Mouse (Mus musculus) gastrocnemius, adult 18-20 months (tissue): ENCODE measurements around the gene Dcdc2c. TPM values are rescaled to one million over a fixed set of nuclear protein-coding genes. Genes with fewer than 3 reads are reported as not detected.

Experiments used
- DNase-seq: peaks from one replicate; pipeline ENCODE4 v3.0.0; 2021; ENCODE audit warnings: low spot score
- total RNA-seq, 2 experiments: library from RNA; stranded (reverse); gene quantifications; 2 replicates each; pipeline ENCODE4 v1.2.3; 2021

The Dcdc2c gene
- total RNA-seq, 2 experiments from 2014 or later: not detected

DNA sequence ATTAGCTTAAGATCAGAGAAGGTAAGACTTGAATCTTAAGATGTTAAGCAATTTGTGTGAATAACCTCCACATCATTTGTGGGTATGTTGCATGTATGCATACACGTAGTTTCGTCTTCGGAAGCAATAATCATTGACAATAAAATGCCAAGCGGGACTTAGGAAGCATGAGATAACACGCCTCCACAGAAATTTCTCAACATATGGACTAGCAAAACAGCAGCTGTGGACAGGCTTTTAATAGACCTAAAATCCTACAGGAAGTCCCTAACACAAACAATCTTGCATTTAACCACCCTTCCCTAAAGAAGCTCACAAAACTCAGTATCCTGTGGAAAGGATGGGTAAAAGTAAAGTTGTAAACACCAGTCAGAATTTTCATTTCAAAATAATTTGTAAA, 93.4 kb downstream of the Dcdc2c start:
- no peak for DNase-seq

- no peak for DNase-seq
Observed at GRCm38 (mm10) chr12:28436536-28436935, 115.7 kb downstream of the Dcdc2c start.

- no peak for DNase-seq
Observed at GRCm38 (mm10) chr12:28432729-28433067, 119.5 kb downstream of the Dcdc2c start.

- peak; percentile 11 for DNase-seq
Observed at GRCm38 (mm10) chr12:28431832-28432728, 120.1 kb downstream of the Dcdc2c start.

GRCm38 (mm10) chr12:28429856-28430255, 122.3 kb downstream of the Dcdc2c start:
- no peak for DNase-seq

DNA sequence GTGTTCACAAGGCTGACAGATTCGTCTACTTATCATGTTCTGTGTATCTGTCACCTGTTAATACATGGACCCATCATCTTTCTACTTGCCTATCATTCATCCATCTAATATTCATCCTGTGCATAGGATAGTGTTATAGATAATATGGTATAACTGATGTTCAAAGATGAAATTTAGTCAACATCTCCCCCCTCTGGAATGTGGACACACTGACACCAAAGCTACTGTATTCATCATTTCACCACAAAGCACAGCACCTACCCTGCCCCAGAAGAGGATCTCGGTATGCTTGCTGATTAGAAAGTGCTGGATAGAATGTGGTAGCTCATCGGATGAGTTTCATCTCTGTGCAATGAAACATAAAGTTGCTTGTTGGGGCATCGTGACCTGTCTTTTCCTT, 135.2 kb downstream of the Dcdc2c start:
- no peak for DNase-seq

DNA sequence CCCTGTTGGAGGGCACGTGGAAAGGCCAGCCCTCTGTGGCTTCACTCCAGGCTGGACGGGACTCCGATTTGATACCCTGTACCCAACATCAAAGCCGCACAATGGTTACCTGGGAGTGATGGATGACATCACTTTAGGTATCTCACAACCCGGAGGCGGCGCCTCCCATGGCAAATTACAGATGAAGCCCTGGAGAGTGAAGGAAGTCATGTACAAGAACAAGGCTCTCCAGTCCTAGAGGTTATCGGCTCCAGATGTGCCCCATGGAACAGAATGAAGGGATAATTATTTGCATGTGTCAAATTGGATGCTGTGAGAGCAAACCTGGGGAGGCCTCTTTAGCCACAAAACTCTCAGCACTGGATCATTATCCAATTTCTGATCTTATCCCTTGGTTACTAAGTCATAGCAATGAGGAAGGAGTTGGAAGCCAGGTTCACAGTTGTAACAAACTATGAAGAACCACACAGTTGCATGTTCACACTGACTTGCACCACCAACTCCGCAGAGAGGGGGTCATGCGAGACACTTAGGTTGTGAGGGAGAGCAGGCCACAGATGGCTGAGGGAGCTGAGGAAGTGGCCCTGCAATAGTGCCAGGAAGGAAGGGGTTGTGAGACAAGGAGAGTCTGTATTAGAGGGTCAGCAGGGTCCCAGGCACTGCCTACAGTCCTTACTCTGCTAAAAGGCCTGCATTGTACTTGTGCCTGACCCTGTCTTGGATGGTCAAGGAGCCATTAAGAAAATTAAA, 144.4 kb downstream of the Dcdc2c start:
- no peak for DNase-seq

- no peak for DNase-seq
Observed at GRCm38 (mm10) chr12:28402256-28402655, 149.9 kb downstream of the Dcdc2c start.

GRCm38 (mm10) chr12:28401372-28401771, 150.8 kb downstream of the Dcdc2c start:
- no peak for DNase-seq

DNA sequence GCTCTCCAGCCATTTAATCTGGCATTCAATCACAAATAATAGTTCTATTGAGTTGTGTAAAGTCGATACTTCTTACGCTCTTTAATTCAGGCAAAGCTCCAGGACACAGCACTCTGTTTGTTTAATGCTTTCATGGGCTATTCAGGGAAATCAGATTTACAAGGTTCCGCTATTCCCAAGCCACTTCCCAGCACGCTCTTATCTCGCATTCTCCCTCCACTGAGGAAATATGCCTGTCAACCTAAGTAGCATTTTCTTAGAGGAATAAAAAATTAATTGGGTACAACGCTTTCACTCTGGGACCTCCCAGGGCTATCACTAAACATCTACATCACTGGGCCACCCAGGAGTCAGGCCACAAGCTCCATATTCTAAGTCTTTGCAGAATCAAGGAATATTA, 160.1 kb downstream of the Dcdc2c start:
- no peak for DNase-seq

Other genes with a start within 250 kb of the Dcdc2c start
- not detected for gene Allc, start 30.1 kb upstream of the Dcdc2c start, total RNA-seq
- under 1 TPM; 0.40 to 0.41 TPM for gene Colec11, start 71.0 kb upstream of the Dcdc2c start, total RNA-seq
- 100 to 1,000 TPM; 148 to 164 TPM for gene Rps7, start 83.6 kb upstream of the Dcdc2c start, total RNA-seq
- gene Rnaseh1, start 97.2 kb upstream of the Dcdc2c start, total RNA-seq: 1 to 10 TPM; 6.6 to 7.0 TPM
- gene Adi1, start 122.8 kb upstream of the Dcdc2c start, total RNA-seq: 100 to 1,000 TPM in 1 of 2 experiments, 10 to 100 TPM in 1; 79.2 to 108 TPM
- 10 to 100 TPM; 18.0 to 19.7 TPM for gene Trappc12, start 198.1 kb upstream of the Dcdc2c start, total RNA-seq
- gene Eipr1, start 199.4 kb upstream of the Dcdc2c start, total RNA-seq: 1 to 10 TPM; 5.7 to 6.9 TPM